Mouse (Mus musculus) G1E (cell line): Measurements from ENCODE around the gene Etv4.

Experiments used
- CTCF ChIP-seq: IDR thresholded peaks from 2 replicates; pipeline ENCODE4 v1.5.1; 2012; ENCODE audit warnings: low read depth, low read length, inconsistent platforms, mixed read lengths
- GATA1 ChIP-seq: IDR thresholded peaks from 2 replicates; pipeline ENCODE4 v1.6.1; 2012; ENCODE audit warnings: borderline replicate concordance, low read length, inconsistent platforms, mixed read lengths
- GATA2 ChIP-seq: IDR thresholded peaks from 2 replicates; pipeline ENCODE4 v1.6.1; 2012; ENCODE audit warnings: low read depth, low read length, inconsistent platforms, borderline replicate concordance
- POLR2AphosphoS5 ChIP-seq: IDR thresholded peaks from 2 replicates; pipeline ENCODE4 v1.6.1; 2012; ENCODE audit warnings: low read depth, low read length, inconsistent platforms; ENCODE audit not compliant: insufficient replicate concordance
- TAL1 ChIP-seq: conservative IDR thresholded peaks from 2 replicates; pipeline ENCODE4 v1.6.1; 2012; ENCODE audit warnings: low read depth, low read length, inconsistent platforms, mixed read lengths

GRCm38 (mm10) chr11:101814375-101815102 lies 29.4 kb upstream of the Etv4 start:
- TF ChIP-seq TAL1 (no peak), CTCF (peak; percentile 79), GATA1 (no peak), POLR2AphosphoS5 (no peak), GATA2 (no peak)
